Mouse (Mus musculus) thymus, adult 2 months (tissue): ENCODE measurements at regions not wholly inside any gene's neighbourhood (a gene's known extent, or its start where the extent isn't known, plus 50 kb on each side); places are given as distances from the start of the nearest gene placed in this dataset.

ENCODE experiments used
- CTCF ChIP-seq: fragments of 200-500 bp; IDR thresholded peaks from 2 replicates; pipeline ENCODE4 v1.5.1; 2012; ENCODE audit warnings: mild to moderate bottlenecking, control low read depth, low read length, moderate library complexity, borderline replicate concordance; ENCODE audit not compliant: control insufficient read depth, poor library complexity, insufficient read depth; ENCODE audit errors: extremely low read depth
- POLR2A ChIP-seq: fragments of 200-500 bp; IDR thresholded peaks from 2 replicates; pipeline ENCODE4 v1.6.1; 2012; ENCODE audit warnings: mild to moderate bottlenecking, low read length, control low read depth, moderate library complexity; ENCODE audit not compliant: control insufficient read depth, poor library complexity, insufficient read depth; ENCODE audit errors: extremely low read depth

DNA sequence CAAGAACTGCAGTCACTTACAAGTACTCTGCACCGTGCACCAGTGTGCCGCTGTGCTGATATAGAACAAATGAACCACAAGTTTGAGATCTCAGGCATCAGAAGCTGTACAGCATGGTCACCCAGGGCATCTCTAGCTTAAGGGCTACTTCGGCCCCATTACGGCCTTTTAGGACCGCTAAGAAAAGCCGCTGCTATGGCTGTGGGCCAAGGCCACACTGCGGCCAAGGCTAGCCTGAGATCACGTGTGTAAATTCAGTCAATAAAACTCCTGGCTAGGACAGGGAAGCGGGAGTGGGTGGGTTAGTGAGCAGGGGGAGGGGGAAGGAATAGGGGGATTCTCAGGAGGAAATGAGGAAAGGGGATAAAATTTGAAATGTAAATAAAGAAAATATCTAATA, 50.9 kb upstream of the Atp12a start:
- no peak for TF ChIP-seq CTCF
- no peak for TF ChIP-seq POLR2A
